Mouse (Mus musculus) adrenal gland, adult 18-20 months (tissue): Measurements from ENCODE around the gene Zfp423. TPM values are rescaled to one million over a fixed set of nuclear protein-coding genes. Genes with fewer than 3 reads are reported as not detected.

Experiments used
- DNase-seq, 2 experiments: peaks; one replicate each; pipeline ENCODE4 v3.0.0; 2021 to 2022; ENCODE audit warnings: low spot score in 2 of 2
- total RNA-seq, 2 experiments: library from RNA; stranded (reverse); gene quantifications; 1 replicate in 1 of 2; 2 replicates in 1 of 2; pipeline ENCODE4 v1.2.3; 2021

Zfp423 gene
- total RNA-seq, 2 experiments from 2014 or later = 13.2 to 27.1 TPM

DNA sequence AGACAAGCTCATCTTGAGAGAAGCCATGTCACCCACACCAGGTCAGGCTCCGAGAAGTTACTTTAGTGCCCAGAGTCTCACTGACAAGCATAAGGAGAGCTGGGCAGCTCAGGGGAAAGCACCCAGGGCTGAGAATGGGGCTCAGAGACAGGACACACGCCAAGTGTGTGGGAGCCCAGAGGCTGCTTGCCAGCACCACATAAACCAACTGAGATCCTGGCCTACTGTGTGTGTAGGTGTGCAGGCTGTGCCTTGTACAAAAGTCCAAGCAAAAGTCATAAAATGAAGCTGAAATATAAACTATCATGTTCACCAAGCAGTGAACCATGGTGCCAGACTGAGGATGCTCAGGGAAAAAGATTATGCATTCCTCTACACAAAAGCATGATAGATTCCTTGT lies 50.5 kb downstream of the Zfp423 start:
- no peak for DNase-seq

GRCm38 (mm10) chr8:87905404-87905803 lies 54.0 kb downstream of the Zfp423 start:
- no peak for DNase-seq

GRCm38 (mm10) chr8:87904108-87904507 lies 55.3 kb downstream of the Zfp423 start:
- no peak for DNase-seq

DNA sequence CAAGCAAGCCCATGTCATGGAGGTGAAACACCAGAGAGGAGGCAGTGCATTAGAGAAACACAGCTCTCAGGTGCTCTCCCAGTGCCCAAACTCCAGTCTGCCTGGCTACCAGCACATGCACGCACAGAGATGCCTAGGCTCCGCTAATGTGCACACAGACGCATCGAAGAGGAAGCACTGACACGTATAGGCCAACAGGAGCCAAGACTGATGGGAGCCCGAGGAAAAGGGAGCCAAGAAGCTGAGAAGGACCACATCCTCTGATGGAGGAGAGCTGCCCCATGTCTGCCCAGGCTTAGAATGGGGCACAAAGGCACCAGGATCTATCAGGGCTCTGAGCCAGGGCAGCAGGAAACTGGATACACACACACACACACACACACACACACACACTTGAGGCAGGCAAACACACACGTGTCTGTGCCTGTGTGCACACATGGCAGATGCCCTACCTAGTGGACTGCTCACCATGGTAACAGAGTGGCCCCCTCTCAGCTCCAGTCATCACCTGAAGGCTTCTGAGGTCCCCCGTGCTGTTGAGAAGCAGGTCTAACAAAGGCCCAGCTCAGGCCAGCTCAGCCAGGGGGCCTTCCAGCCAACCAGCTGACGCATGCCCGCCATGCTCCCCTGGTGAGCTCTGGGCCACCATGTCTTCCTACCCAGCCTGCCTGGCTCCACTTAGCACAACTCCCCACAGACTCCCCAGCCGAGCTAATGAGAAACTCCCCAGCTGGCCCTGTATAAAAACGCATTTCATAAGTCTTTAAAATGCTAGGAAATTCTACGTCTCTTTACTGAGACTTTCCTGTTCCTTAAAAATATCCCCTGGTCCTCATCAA lies 64.0 kb downstream of the Zfp423 start:
- DNase-seq = no peak

- DNase-seq = no peak
Observed at GRCm38 (mm10) chr8:87894287-87894686, 65.1 kb downstream of the Zfp423 start.

GRCm38 (mm10) chr8:87893547-87893946 lies 65.8 kb downstream of the Zfp423 start:
- DNase-seq = peak in 1 of 2 experiments; percentile 15

DNA sequence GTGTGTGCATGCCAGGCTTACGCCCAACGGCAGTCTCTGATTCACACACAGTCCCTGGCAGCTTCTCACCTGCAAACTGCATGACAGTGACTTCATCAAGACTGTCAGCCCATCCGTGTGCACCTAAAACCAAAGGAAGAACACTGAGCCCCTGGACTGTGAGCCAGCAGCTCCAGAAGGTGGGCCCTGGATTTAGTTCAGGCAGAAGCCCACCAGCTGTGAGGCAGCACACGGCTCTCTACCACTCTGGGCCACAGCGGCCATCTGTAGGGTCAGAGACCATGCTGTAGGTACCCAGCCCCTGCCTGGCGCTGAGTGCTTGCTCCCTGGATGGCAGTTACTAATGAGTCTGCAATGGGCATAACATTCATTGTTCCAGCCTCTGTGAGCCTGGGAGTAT lies 66.5 kb downstream of the Zfp423 start:
- DNase-seq = no peak

DNA sequence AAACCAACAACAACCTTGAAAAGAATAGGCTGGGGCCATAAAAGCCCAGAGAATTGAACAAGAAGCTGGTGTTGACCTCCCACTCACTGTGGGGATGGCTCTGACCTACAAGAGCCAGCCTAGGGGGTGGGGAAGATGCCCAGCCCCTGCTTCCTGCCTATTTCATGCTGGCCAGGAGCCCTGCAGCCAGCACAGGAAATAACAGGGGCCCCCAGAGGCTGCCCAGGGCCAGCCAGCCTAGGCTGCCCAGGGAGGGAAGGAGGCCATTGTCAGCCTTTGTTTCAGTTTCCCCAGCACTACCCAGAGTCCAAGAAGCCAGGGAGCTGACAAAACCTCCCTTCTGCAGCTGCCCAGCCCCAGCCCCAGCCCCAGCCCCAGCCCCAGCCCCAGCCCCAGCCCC lies 67.5 kb downstream of the Zfp423 start:
- no peak for DNase-seq

DNA sequence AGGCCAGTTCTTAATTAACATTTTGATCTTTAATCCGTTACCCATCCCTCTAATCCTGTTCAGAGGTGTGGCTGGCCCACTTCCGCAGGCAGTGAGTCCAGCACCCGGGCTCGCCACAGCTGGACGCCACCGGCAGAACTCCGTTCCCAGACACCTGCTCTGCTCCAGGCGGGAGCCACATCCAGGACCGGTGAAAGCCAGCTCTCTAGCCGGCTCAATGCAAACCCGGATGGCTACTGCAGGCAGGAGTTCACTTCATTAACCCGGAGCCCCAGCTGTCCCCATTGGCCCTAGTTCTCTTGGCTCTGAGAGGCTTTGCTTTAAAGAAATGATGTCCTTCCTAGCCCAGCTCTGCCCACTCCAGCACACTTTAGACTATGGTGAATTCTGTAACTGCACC lies 71.4 kb downstream of the Zfp423 start:
- no peak for DNase-seq

DNA sequence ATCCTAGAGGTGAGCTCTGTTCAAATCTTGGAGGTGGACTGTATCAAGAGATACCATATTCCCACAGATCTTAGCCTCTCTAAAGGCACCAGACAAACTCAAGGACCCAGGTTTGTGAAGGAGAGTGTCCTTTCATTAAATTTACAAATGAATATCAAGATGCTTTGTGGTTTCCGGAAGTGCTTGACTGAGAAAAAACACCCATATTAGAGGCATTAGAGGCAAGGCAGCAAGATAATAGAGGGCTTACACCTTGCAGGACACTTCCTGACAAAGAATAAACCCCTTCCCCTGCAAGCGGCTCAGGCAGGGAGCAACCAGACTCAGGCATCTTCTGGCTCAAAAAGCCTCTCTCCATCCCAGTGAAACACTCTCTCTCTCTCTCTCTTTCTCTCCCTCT lies 78.3 kb downstream of the Zfp423 start:
- no peak for DNase-seq

DNA sequence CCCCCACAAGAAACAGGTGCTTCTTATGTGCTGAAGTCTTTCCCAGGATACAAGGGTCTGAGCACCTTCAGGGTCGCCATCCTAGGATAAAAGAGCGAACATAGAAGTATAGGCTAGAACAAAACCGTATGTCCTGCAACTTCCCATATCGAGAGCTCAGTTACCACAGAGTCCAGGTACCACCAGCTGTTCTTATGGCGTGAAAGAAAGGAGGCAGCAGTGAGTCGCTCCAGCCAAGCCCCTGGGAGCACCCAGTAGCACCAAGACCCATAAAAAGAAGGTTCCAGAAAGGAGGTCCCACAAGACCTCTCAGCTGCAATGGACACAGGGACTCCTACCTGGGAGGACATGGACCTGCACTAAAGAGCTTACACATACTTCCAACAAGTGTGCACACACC lies 83.5 kb downstream of the Zfp423 start:
- DNase-seq = no peak

DNA sequence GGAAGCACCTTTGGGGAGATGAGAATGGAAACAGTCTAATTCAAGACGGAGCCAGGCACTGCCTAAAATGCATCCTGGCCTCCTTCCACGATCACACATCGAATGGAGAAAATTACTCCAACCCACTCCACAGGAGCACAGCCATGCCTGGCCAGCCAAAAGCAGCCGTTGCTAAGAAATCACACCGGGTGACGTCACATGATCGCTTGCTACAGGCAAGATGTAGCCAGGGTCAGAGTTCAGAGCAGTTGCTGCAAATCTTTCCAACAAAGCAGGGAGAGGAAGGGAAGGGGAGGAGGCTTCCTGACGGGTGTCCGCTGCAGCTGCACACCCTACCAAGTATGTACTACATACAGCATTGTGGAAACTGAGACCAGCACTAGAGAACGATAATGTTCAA lies 83.9 kb downstream of the Zfp423 start:
- no peak for DNase-seq

DNA sequence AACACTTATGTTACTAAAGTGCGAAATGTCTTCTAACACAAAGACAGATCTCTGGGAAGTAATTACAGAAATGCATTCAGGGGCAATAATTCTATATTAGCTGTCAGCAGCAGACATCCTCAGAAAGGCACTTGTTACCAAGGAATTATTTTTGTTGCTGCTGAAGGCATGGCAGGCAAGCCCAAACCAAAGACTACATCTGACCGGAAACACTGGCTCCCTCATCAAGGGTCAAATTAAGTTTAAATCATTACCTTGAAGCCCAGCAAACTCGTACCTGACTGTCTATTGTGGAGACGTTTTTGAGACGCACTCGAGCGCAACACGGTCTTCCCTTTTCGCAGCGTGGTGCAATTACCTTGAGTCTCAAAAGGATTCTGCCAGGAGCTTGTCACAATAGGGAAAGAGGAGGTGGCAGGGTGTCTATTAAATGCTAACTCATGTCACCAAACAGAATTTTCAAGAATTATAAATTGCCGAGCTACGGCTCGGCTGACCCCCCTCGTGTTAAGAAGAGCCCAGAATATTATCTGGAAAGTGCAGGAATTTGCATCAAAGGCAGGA lies 86.3 kb downstream of the Zfp423 start:
- DNase-seq = no peak

GRCm38 (mm10) chr8:87872356-87872930 lies 87.0 kb downstream of the Zfp423 start:
- no peak for DNase-seq

- DNase-seq = no peak
Observed at GRCm38 (mm10) chr8:87866586-87866985, 92.8 kb downstream of the Zfp423 start.

DNA sequence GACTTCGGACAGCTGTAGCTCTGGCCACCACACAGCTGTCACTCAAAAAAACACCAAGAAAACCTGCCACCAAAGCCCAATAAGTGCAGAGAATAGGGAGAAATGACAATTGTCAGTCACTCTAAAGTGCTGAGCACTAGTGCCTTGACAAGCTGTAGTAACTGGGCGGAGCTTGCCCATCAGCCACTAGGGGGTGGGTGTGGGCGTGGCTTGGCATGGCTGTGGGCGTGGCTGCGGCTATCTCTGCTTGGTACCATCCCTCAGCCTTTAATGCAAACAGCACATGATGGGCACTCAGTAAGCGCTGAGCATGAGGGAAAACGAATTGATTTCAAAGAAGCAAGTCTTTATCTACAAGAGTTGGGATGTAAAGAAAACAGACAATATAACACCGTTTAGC lies 95.2 kb downstream of the Zfp423 start:
- no peak for DNase-seq

GRCm38 (mm10) chr8:87863128-87863527 lies 96.3 kb downstream of the Zfp423 start:
- DNase-seq = no peak

DNA sequence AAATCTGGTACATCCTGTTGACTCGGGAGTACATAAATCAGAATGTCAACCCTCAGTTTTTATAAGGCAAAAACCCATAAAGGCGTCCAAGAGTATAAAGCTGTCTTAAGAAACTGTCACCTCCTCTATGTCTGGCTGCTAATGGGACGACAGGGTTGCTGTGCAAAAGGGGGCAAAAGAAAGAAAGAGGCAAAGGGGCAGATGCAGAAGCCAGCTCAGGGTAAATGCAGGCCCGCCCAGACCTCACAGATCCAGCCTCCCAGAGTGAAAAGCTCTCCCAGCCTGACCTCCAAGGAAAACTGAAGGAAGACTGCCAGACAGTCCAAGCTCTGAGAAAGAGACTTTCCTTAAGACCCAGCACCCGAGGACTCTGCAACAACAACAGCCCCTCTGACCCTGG lies 97.7 kb downstream of the Zfp423 start:
- DNase-seq = no peak

GRCm38 (mm10) chr8:87860905-87861304 lies 98.5 kb downstream of the Zfp423 start:
- DNase-seq = no peak

DNA sequence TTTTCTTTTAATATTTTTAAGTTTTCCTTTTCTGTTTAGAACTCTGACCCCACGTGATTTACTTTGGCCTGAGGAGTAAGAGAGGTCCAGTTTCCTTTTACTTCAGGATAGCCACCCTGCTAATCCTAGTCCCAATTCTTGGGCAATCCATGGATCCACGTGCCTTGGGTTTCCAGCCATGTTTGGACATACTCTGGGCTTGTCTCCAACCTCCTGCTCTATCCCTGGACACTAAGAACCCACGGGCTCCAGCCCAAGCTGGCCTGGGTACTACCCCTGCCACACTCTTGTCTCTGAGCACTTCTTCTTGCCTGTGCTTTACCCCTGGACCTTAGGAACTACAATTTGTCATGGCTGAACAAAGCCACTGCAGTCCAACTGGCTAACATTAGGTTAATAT lies 107.5 kb downstream of the Zfp423 start:
- DNase-seq = no peak

GRCm38 (mm10) chr8:87851380-87851779 lies 108.0 kb downstream of the Zfp423 start:
- DNase-seq = no peak

GRCm38 (mm10) chr8:87848836-87849235 lies 110.6 kb downstream of the Zfp423 start:
- no peak for DNase-seq

DNA sequence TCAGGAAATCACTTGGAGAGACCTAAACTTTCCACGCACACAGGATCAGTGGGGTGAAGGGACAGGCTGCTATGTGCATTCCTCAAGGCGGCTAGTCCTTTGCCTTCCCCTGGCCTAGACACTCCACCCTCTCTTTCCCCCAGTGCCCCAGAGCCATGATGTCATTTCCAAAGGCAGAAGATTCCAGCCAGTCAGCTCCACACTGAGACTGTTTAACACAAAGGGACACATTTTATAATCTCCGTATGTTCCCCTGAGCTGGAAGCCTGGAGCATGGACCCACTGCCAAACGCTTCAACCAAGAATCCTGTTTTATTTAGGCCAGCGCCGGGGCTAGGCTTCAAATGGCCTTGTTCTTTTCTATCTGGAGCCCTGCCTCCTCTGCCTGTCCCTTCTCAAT lies 111.6 kb downstream of the Zfp423 start:
- no peak for DNase-seq
